Mouse (Mus musculus) gonadal fat pad, adult 2 months (tissue): ENCODE results near the gene Aldh1a3. TPM values are rescaled to one million over a fixed set of nuclear protein-coding genes. Genes with fewer than 3 reads are reported as not detected.
A peak's percentile ranks its signal among the peaks of the same experiment; 100 is the strongest.

Source experiments
- DNase-seq: peaks from one replicate; pipeline ENCODE4 v3.0.0-alpha.2; 2012; ENCODE audit warnings: low read depth
- polyA plus RNA-seq: library from polyadenylated mRNA; depleted of rRNA; stranded (reverse); fragments of >200 nt; gene quantifications from 2 replicates; pipeline ENCODE4 v1.2.3, GENCODE M21; 2012

The Aldh1a3 gene
- polyA plus RNA-seq, 1 experiment: 7.2 TPM

- DNase-seq: no peak
These were observed 8.3 kb downstream of the Aldh1a3 start for GRCm38 (mm10) chr7:66418981-66419380.

DNA sequence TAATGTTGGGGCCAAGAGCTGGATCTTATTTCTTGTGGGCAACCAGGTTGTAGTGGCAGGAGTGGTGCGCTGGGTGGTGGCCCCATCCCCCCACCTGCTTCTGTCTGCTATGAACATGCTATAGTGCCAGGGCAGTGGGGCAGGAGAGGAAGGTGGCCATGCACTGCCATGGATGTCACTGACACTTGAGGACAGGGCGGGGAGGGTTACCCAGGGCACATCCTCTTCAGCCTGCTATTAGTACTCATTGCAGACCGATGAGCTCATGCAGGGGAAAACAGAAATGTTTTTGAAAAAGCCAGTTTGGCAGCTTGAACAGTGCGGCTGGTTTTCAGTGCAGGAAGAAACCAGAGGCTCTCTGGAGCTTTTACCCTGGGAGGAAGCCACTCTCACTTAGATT lies 10.5 kb downstream of the Aldh1a3 start:
- DNase-seq: no peak

DNA sequence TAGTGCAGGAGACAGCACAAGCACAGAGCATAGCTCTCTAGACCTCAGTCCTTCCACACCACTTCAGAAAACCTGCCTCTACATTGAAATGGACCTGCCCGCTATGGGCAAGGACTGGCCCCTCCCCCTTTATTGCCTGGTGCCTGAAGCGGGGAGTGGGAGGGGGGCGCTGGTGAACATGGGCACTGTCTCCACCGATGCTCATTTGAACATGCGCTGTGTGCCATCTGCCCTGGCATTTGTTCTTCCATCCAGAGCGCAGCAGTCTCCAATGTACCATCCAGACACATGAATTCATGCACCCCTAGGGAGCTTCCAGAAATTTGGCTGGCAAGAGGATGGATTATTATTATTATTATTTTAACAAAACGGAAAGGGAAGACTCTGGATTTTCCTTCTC lies 14.2 kb downstream of the Aldh1a3 start:
- DNase-seq: no peak

GRCm38 (mm10) chr7:66409433-66409832 lies 17.9 kb downstream of the Aldh1a3 start:
- no peak for DNase-seq

GRCm38 (mm10) chr7:66406971-66407370 lies 20.3 kb downstream of the Aldh1a3 start:
- no peak for DNase-seq

DNA sequence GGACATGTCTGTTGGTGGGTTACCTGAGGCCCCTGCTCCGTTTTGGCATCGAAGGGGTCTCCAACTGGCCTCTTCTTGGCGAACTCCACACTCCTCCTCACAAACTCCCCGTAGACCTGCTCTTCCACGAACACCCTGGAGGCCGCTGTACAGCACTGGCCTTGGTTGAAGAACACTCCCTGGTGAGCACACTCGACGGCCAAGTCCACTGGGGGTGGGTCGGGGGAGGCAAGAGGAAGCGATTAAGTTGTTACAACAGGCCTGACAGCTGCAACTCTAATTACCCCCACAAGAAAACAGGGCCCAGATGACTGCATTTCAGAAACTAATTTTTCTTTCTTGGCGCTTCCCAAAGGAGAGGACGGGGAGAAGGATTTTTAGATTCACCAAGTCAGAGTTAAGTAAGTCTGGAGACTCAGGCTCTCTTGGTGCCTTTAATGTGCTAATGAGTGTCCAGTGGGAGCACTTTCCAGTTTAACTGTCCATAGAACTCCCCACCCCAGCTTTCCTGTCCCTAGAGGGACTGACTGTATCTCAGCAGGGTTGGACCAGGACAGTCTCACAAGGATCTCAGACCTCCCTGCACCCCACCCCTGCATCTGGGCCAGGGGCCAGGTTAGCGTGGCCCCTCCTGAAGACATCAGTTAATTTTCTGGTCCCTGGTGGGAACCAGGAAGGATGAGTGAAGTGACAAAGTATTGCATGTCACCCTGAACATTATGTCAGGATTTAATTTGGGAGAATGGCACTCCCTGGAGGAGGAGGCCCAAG lies 21.2 kb downstream of the Aldh1a3 start:
- no peak for DNase-seq

GRCm38 (mm10) chr7:66405541-66405940 lies 21.8 kb downstream of the Aldh1a3 start:
- no peak for DNase-seq

DNA sequence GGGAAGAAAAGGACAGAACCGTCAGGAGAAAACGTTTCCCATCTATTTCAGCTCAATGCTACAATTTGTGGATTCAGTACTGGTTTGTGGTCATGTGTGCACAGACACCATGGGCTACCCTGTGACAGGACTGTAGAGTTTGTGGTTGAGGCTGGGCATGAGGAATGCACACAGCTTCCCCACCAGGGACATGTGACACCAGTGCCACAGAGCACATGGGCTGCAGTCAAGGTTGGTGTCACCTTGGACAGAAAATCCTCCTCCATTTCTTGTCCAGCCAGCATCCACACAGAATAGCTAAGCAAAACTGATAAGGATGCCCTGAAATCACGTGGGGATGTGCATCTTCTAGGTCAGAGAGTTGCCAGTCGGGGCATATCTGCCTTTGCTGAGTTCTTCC lies 22.5 kb downstream of the Aldh1a3 start:
- DNase-seq: no peak

DNA sequence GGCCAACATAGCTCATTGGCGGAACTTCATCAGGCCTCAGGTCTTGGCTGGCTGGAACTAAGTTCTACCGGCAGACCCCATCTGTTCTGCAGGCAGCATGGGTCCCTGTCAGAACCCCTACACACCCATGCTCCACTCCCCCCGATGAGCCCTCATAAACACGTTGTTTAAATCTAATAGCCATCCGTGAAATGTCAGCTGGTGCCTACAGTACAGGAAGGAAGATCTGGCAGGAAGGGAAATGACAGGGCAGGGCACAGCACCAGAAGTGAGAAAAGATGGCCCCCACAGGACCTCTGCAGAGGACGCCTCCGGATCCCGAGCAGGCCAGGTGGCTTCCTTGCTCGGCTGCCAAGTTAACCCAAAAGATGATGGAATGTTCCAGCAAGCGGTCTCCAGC lies 23.2 kb downstream of the Aldh1a3 start:
- DNase-seq: no peak

DNA sequence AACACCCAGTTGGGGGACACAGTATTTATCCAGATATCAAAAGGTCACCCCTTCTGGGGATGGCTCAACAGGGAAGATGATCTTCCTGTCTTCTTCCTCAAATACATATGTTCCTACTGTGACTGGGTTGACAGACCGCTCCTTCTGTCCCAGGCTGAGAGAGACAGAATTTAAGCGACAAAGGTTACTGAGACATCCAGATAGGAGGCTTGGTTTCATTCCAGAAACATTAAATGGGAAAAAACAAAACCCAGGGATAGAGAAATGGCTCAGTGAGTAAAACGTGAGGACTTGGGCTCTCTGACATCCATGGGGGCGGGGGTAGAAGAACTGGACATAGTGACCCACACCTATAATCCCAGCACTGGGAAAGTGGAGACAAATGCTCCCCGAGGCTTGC lies 24.4 kb downstream of the Aldh1a3 start:
- DNase-seq: no peak

DNA sequence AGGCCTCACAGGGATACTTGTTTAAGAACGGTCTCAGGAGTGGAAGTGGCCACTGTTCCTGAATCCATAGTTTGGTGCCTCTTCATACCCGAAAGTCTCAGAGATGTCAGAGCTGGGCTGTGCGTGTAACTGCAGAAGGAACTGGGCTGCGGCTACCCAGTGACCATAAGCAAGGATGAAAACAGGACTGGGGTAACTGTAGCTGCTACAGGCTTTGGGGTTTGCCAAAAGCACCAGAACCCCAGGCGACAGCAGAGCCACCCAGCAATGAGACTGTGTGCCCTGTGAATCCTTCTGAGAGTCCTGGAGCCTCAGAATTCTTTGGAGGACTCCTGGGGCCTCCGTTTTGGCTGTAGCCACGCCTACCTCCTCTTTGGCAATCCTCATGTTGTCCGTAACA lies 25.7 kb downstream of the Aldh1a3 start:
- no peak for DNase-seq

DNA sequence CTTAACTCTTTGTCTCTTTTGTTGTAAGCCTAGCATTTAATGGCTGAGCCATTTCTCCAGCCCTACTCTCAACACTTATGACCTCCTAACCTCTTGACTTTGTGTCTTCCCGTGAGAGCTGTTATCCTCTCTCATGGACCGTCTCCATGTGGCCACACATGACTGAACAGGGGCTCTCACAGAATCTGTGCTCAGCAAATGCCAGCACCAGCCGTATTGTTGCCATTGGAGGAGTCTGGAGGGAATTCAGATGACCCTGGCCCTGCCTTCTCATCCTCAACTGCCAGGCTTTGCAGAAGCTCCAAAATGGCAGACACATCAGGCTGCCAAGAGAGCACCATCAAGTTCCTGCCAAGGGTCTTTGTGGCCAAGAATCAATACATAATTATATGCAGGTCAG lies 30.0 kb downstream of the Aldh1a3 start:
- DNase-seq: no peak

DNA sequence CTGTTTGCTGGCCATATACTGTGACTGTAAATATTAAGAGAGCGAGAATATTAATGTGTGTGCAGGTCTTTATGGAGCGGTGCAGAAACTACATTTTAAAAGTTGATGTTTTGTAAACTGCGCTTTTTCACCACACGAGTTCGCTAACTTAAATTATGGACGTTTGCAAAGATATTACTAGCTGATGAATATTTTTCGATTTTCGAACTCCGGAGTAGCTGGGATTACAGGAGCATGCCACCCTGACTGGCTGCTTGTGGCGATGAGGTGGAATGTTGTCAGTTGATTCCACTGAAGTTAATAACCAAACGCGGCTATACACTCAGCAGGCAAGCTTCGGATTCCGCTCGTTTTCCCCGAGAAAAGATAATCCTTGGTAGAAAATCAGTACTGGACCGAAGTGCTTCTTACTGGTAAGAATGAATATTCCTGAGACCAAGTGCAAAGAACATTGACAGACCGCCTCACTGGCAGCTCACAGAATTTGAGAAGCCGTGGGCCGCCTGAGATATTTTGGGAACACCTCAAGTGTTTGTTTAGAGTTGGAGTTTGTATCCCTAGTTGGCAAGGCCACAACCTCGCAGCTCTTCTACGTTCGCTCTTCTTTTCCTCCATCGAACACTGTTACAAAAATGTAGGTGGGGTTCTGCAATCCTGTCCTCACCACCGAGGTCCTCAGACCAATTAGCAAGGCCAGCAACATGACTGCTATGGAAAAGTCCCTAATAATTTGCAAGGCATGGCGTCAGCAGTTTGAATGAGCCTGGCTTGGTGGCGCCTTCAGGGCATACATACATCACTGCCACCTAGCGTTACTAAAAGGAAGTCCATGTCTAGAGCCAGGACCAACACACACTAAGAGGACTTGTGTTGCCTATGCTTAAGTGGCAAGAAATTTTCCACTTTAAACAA lies 38.4 kb downstream of the Aldh1a3 start:
- peak; percentile 41 for DNase-seq

DNA sequence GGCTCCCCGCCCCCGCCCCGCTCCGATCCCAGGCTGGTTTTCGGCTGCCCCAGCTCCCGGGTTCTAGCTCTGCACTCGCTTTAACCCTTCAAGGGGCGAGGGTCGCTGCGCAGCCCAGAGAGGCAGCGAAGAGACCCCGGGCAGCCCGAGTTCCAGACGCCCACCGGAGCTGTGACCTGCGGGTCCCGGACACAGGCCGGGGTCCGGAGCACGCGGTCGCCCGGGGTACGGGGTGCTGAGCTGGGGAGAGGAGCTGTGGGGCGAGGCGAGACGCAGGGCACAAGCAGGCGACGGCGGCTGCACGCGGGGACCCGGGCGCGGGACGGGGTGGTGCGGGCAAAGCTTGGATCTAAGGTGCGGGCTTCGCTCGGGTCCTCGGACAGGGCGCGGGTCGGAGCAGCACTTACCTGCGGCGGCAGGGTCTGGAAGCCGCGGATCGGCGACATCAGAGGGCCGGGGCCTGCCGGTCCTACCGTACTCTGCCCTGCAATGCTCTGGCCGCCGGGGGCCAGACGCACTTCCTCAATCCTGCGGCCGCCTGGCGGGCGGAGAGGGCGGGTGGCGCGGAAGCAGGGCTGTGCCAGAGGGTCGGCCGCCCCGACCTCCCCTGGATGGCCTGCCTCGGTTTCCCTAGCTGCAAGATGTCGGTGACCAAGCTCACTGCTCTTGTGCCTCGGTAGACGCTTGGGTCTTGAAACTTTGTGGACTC lies 39.4 kb downstream of the Aldh1a3 start, which contains the start of gene Lrrk1:
Lrrk1 (minus strand) TSS at position 538 of the 709 bp plus-strand sequence.
- no peak for DNase-seq

- no peak for DNase-seq
These were observed 39.9 kb downstream of the Aldh1a3 start for GRCm38 (mm10) chr7:66387419-66387812.

GRCm38 (mm10) chr7:66386411-66386810 lies 40.9 kb downstream of the Aldh1a3 start:
- DNase-seq: no peak

GRCm38 (mm10) chr7:66385826-66386225 lies 41.5 kb downstream of the Aldh1a3 start:
- no peak for DNase-seq

DNA sequence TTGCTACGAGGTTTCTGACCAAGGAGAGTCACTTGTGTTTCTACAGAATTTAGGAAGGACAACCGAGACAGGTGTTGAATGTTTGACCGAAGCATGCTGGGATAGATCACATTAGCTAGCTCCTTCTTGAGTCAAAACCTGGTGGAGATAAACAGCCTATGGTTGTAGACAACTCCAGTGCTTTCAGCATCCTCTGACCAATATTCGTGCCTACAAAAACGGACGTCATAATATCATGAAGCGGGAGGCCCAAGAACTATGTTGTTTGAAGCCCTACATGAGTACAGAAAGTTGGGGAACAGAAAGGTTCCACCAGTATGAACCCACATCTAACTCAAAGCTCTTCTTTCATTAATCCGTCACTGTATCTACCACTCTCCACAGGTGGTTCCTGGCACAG lies 42.4 kb downstream of the Aldh1a3 start:
- DNase-seq: no peak

DNA sequence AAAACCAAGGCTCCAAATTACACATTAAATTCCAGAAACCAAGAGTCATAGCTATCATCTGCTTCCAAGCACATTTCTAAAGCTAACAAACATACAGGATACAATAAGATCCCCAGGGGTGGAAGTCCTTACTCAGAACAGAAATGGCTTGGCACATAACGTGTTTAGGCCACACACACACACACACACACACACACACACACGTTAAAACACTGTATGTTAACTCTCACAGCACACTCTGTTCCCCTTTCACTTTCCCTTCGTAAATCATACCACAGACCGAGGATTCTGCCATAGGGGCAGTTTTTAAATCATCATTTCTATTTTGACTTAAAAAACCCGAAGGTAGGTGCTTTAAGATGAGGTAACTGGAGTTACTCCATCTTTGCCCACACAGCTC lies 43.1 kb downstream of the Aldh1a3 start:
- DNase-seq: no peak

DNA sequence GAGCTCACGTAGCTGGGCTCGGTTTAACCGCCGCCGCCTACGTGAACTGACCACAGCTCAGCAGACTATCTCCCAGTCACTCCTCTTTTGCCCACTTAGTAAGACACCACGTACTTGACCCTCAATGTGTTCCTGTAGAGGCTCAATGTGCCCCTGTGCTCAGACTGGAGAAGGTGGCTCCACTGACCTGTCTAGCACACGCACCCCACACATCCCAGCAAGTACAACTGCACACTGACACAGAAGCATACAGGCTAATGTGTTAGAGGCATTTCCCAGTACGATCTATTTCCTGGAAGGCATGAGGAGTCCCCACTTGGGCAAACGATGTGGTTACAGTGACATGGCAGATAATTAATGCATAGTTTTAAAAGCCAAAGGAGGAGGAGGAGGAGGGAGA lies 50.8 kb downstream of the Aldh1a3 start:
- DNase-seq: no peak

GRCm38 (mm10) chr7:66375736-66376135 lies 51.6 kb downstream of the Aldh1a3 start:
- DNase-seq: no peak

GRCm38 (mm10) chr7:66373391-66373790 lies 53.9 kb downstream of the Aldh1a3 start:
- no peak for DNase-seq
